Mouse (Mus musculus): ENCODE results near the gene Gk5. TPM values are rescaled to one million over a fixed set of nuclear protein-coding genes. Genes with fewer than 3 reads are reported as not detected.

Gene Gk5
- total and polyA plus RNA-seq, 2 experiments from 2014 or later: 2.2 to 7.4 TPM

GRCm38 (mm10) chr9:96138958-96139357 lies 19.8 kb downstream of the Gk5 start:
- H3K27me3 ChIP-seq (ENCODE audit: insufficient read depth, low read length): no peaks in the 10 kb centered on the region
- no peaks in the 10 kb centered on the region for H3K4me1 ChIP-seq (ENCODE audit: insufficient read depth, low read length)
- WGBS: 93% methylated on average over 9 of the region's 9 CpGs
- H3K9ac ChIP-seq (replicated peaks; ENCODE audit: low read length, poor library complexity, severe bottlenecking): no peak overlapping the region
- no peak overlapping the region for H3K27ac ChIP-seq (ENCODE audit: low read depth, low read length)
- no peak for DNase-seq (ENCODE audit: low spot score)
- H3K4me2 ChIP-seq (ENCODE audit: low read depth, low read length, poor library complexity, severe bottlenecking): no peak overlapping the region
- no peaks in the 10 kb centered on the region for H3K9me3 ChIP-seq (ENCODE audit: low read length)
- no peak overlapping the region for H3K4me3 ChIP-seq (ENCODE audit: low read depth, low read length)
- ATAC-seq (ENCODE audit: low FRiP score): no peak
- 0 out of 2 replicates have a peak, but pooled peaks cover 5% of the 10 kb centered on the region for H3K36me3 ChIP-seq (ENCODE audit: insufficient read depth, low read length)
- TF ChIP-seq CTCF (IDR thresholded peaks at IDR 0.05): no peak

- H3K4me1 ChIP-seq (ENCODE audit: insufficient read depth, low read length): no peaks in the 10 kb centered on the region
- H3K4me2 ChIP-seq (ENCODE audit: low read depth, low read length, poor library complexity, severe bottlenecking): no peak overlapping the region
- H3K9ac ChIP-seq (replicated peaks; ENCODE audit: low read length, poor library complexity, severe bottlenecking): no peak overlapping the region
- no peaks in the 10 kb centered on the region for H3K9me3 ChIP-seq (ENCODE audit: low read length)
- ATAC-seq (ENCODE audit: low FRiP score) (no peak), DNase-seq (ENCODE audit: low spot score) (no peak)
- H3K36me3 ChIP-seq (ENCODE audit: insufficient read depth, low read length): 0 out of 2 replicates have a peak, but pooled peaks cover 5% of the 10 kb centered on the region
- no peak overlapping the region for H3K4me3 ChIP-seq (ENCODE audit: low read depth, low read length)
- no peaks in the 10 kb centered on the region for H3K27me3 ChIP-seq (ENCODE audit: insufficient read depth, low read length)
- TF ChIP-seq CTCF (IDR thresholded peaks at IDR 0.05): no peak
- H3K27ac ChIP-seq (ENCODE audit: low read depth, low read length): no peak overlapping the region
- WGBS: 42% methylated on average over 5 of the region's 5 CpGs
Measured at GRCm38 (mm10) chr9:96139876-96140275, 20.7 kb downstream of the Gk5 start.

DNA sequence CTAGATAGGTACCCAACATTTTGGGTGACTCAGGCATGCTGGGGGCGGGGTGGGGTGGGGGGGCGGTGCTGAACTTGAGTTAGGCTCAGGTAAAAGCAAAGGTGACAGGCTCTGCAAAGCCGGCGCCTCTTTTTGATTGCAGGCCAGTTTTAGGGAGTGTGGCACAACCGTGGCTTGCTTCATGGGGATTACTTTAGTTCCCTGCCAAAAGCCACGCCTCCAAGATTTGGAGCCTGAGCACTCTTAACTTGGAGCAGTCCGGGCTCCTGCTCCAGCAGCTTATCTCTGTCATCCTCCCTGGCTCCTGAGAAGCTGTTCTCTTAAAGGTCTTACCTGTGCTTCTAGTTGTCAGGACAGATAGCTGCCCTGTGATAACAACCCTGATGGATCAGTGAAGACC lies 21.8 kb downstream of the Gk5 start:
- Histone ChIP-seq H3K4me1 (ENCODE audit: insufficient read depth, low read length) (no peaks in the 10 kb centered on the region), H3K4me2 (ENCODE audit: low read depth, low read length, poor library complexity, severe bottlenecking) (no peak overlapping the region), H3K27me3 (ENCODE audit: insufficient read depth, low read length) (no peaks in the 10 kb centered on the region), H3K27ac (ENCODE audit: low read depth, low read length) (no peak overlapping the region), H3K9ac (replicated peaks; ENCODE audit: low read length, poor library complexity, severe bottlenecking) (no peak overlapping the region), H3K36me3 (ENCODE audit: insufficient read depth, low read length) (0 out of 2 replicates have a peak, but pooled peaks cover 5% of the 10 kb centered on the region), H3K9me3 (ENCODE audit: low read length) (no peaks in the 10 kb centered on the region), H3K4me3 (ENCODE audit: low read depth, low read length) (no peak overlapping the region)
- WGBS: 55% methylated on average over 7 of the region's 7 CpGs
- TF ChIP-seq CTCF (IDR thresholded peaks at IDR 0.05): no peak
- DNase-seq (ENCODE audit: low spot score) (no peak), ATAC-seq (ENCODE audit: low FRiP score) (no peak)

DNA sequence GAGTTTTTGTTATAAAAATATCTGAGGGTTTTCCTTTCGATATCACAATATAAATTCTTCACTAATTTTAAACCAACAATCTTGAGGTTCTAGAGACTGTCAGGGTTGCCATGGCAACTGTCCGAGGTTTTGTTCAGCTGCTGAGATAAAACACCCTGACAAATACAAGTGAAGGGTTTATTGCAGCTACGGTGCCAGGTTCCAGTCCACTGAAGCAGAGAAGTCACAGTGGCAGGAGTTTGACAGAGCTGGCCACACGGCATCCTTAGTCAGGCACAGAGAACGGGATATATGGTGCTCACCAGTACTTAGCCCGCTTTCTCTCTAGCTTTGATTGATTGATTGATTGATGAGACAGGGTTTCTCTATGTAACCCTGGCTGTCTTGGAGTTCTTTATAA lies 23.3 kb downstream of the Gk5 start:
- Histone ChIP-seq H3K36me3 (ENCODE audit: insufficient read depth, low read length) (0 out of 2 replicates have a peak, but pooled peaks cover 10% of the 10 kb centered on the region), H3K9me3 (ENCODE audit: low read length) (no peaks in the 10 kb centered on the region), H3K27me3 (ENCODE audit: insufficient read depth, low read length) (no peaks in the 10 kb centered on the region), H3K4me1 (ENCODE audit: insufficient read depth, low read length) (no peaks in the 10 kb centered on the region), H3K27ac (ENCODE audit: low read depth, low read length) (no peak overlapping the region), H3K4me2 (ENCODE audit: low read depth, low read length, poor library complexity, severe bottlenecking) (no peak overlapping the region), H3K9ac (replicated peaks; ENCODE audit: low read length, poor library complexity, severe bottlenecking) (no peak overlapping the region), H3K4me3 (ENCODE audit: low read depth, low read length) (no peak overlapping the region)
- peak; percentile 25 for DNase-seq (ENCODE audit: low spot score)
- WGBS: 36% methylated on average over 6 of the region's 6 CpGs
- ATAC-seq (ENCODE audit: low FRiP score): no peak
- TF ChIP-seq CTCF (IDR thresholded peaks at IDR 0.05): no peak

- Histone ChIP-seq H3K4me2 (ENCODE audit: low read depth, low read length, poor library complexity, severe bottlenecking) (no peak overlapping the region), H3K9ac (replicated peaks; ENCODE audit: low read length, poor library complexity, severe bottlenecking) (no peak overlapping the region), H3K27me3 (ENCODE audit: insufficient read depth, low read length) (no peaks in the 10 kb centered on the region), H3K9me3 (ENCODE audit: low read length) (no peaks in the 10 kb centered on the region), H3K4me1 (ENCODE audit: insufficient read depth, low read length) (no peaks in the 10 kb centered on the region), H3K27ac (ENCODE audit: low read depth, low read length) (no peak overlapping the region), H3K4me3 (ENCODE audit: low read depth, low read length) (no peak overlapping the region), H3K36me3 (ENCODE audit: insufficient read depth, low read length) (peaks cover 10% of the 10 kb centered on the region; the same call in 1 of the 2 replicates)
- DNase-seq (ENCODE audit: low spot score) (no peak), ATAC-seq (ENCODE audit: low FRiP score) (no peak)
- WGBS: 94% methylated on average over 4 of the region's 4 CpGs
- no peak for TF ChIP-seq CTCF (IDR thresholded peaks at IDR 0.05)
Measured at GRCm38 (mm10) chr9:96143633-96144032, 24.5 kb downstream of the Gk5 start.

DNA sequence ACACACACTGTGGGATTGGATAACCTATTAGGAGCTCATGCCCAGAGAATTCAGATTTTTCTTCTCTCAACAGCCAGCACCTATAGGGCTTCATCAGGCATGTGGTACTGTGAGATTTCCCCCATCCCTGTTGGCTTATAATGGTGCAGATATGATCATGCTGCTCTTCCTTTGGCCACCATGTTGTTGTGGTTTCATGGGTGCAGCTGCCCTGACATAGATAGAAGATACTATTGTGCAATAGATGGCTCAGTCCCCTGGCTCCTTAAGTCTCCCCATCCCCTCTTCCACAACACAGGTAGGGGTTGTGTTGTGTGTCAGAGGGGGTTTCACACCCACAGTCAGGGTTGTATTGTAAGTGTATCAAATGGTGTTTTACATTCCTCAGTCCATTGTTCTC lies 25.7 kb downstream of the Gk5 start:
- H3K36me3 ChIP-seq (ENCODE audit: insufficient read depth, low read length): peaks cover 10% of the 10 kb centered on the region; the same call in 1 of the 2 replicates
- no peak overlapping the region for H3K9ac ChIP-seq (replicated peaks; ENCODE audit: low read length, poor library complexity, severe bottlenecking)

More for the DNA sequence above, 25.7 kb downstream of the Gk5 start:
- ATAC-seq (ENCODE audit: low FRiP score) (no peak), DNase-seq (ENCODE audit: low spot score) (no peak)
- H3K4me3 ChIP-seq (ENCODE audit: low read depth, low read length): no peak overlapping the region
- H3K9me3 ChIP-seq (ENCODE audit: low read length): no peaks in the 10 kb centered on the region
- H3K4me2 ChIP-seq (ENCODE audit: low read depth, low read length, poor library complexity, severe bottlenecking): no peak overlapping the region
- no peaks in the 10 kb centered on the region for H3K27me3 ChIP-seq (ENCODE audit: insufficient read depth, low read length)
- H3K27ac ChIP-seq (ENCODE audit: low read depth, low read length): no peak overlapping the region
- no peaks in the 10 kb centered on the region for H3K4me1 ChIP-seq (ENCODE audit: insufficient read depth, low read length)
- no peak for TF ChIP-seq CTCF (IDR thresholded peaks at IDR 0.05)
